Mouse (Mus musculus) embryo, embryonic 11 days (tissue): Measurements from ENCODE around the gene Csrnp3.
A peak's percentile ranks its signal among the peaks of the same experiment; 100 is the strongest.
"Not testable (repeated sequence)": the region's sequence is repeated elsewhere in the genome, so short reads cannot be mapped to it uniquely, and the experiment has no call there.

Experiments
- DNase-seq: peaks from one replicate; pipeline ENCODE4 v3.0.0-alpha.2; 2015

Csrnp3 gene

GRCm38 (mm10) chr2:65845551-65845950 is at the start of gene Csrnp3:
TSS of gene Csrnp3 (plus strand) at chr2:65845767.
- DNase-seq = peak; percentile 90

GRCm38 (mm10) chr2:65801054-65801709 is 44.4 kb upstream of the Csrnp3 start:
- no peak for DNase-seq

GRCm38 (mm10) chr2:65806556-65806955 is 39.0 kb upstream of the Csrnp3 start:
- DNase-seq = no peak

GRCm38 (mm10) chr2:65811203-65811602 is 34.4 kb upstream of the Csrnp3 start:
- DNase-seq = not testable (repeated sequence)

GRCm38 (mm10) chr2:65818080-65818796 is 27.3 kb upstream of the Csrnp3 start:
- DNase-seq = peak; percentile 85

- DNase-seq = no peak
Measured at GRCm38 (mm10) chr2:65820114-65820769, 25.3 kb upstream of the Csrnp3 start.

- DNase-seq = no peak
Measured at GRCm38 (mm10) chr2:65826314-65826713, 19.3 kb upstream of the Csrnp3 start.

GRCm38 (mm10) chr2:65826801-65827200 is 18.8 kb upstream of the Csrnp3 start:
- DNase-seq = no peak

- DNase-seq = no peak
Measured at GRCm38 (mm10) chr2:65828699-65829098, 16.9 kb upstream of the Csrnp3 start.

GRCm38 (mm10) chr2:65832738-65833395 is 12.7 kb upstream of the Csrnp3 start:
- DNase-seq = no peak

- no peak for DNase-seq
Measured at GRCm38 (mm10) chr2:65833421-65833820, 12.1 kb upstream of the Csrnp3 start.

- DNase-seq = no peak
Measured at GRCm38 (mm10) chr2:65841606-65842005, 4.0 kb upstream of the Csrnp3 start.

GRCm38 (mm10) chr2:65842356-65842755 is 3.2 kb upstream of the Csrnp3 start:
- DNase-seq = peak; percentile 60

- DNase-seq = peak; percentile 61
Measured at GRCm38 (mm10) chr2:65846000-65846755, 611 bp downstream of the Csrnp3 start.

GRCm38 (mm10) chr2:65847463-65848110 is 2.0 kb downstream of the Csrnp3 start:
- DNase-seq = peak; percentile 46

- DNase-seq = no peak
Measured at GRCm38 (mm10) chr2:65848706-65849105, 3.1 kb downstream of the Csrnp3 start.

- not testable (repeated sequence) for DNase-seq
Measured at GRCm38 (mm10) chr2:65850282-65850681, 4.7 kb downstream of the Csrnp3 start.

GRCm38 (mm10) chr2:65856791-65857190 is 11.2 kb downstream of the Csrnp3 start:
- no peak for DNase-seq

GRCm38 (mm10) chr2:65859767-65860727 is 14.5 kb downstream of the Csrnp3 start:
- no peak for DNase-seq

GRCm38 (mm10) chr2:65864778-65865339 is 19.3 kb downstream of the Csrnp3 start:
- DNase-seq = no peak
